Mouse (Mus musculus): ENCODE results near the gene Ctnnbl1.

Gene Ctnnbl1

GRCm38 (mm10) chr2:157932655-157933054, 195.5 kb downstream of the Ctnnbl1 start:
- no peak for DNase-seq (ENCODE audit: extremely low read depth, low read depth, low spot score)

GRCm38 (mm10) chr2:157935444-157936171, 198.4 kb downstream of the Ctnnbl1 start:
- DNase-seq (ENCODE audit: extremely low read depth, low read depth, low spot score) = no peak

- DNase-seq (ENCODE audit: extremely low read depth, low read depth, low spot score) = no peak
Measured at GRCm38 (mm10) chr2:157936676-157937075, 199.5 kb downstream of the Ctnnbl1 start.

GRCm38 (mm10) chr2:157940586-157941185, 203.5 kb downstream of the Ctnnbl1 start:
- no peak for DNase-seq (ENCODE audit: extremely low read depth, low read depth, low spot score)

All from fat pad, adult 2 months (tissue).